Mouse (Mus musculus) liver, embryonic 12.5 days (tissue): ENCODE data around the gene Atp5f1. TPM values are rescaled to one million over a fixed set of nuclear protein-coding genes. Genes with fewer than 3 reads are reported as not detected.
A peak's percentile ranks its signal among the peaks of the same experiment; 100 is the strongest.
"Not testable (repeated sequence)": the region's sequence is repeated elsewhere in the genome, so short reads cannot be mapped to it uniquely, and the experiment has no call there.

Source experiments
- ATAC-seq: fragments of 200-750 bp; cut with Nextera tagmentation; 2 replicates; pipeline ENCODE4 v1.8.0; 2017; ENCODE audit warnings: moderate number of reproducible peaks, mild to moderate bottlenecking, moderate library complexity
- H3K27ac ChIP-seq: fragments of 300-500 bp; sonication (generic); 2 replicates; pipeline ENCODE4 v1.5.1; 2016; ENCODE audit warnings: mild to moderate bottlenecking
- H3K27me3 ChIP-seq: fragments of 300-500 bp; sonication (generic); replicated peaks from 2 replicates; pipeline ENCODE4 v1.6.1; 2016; ENCODE audit warnings: mild to moderate bottlenecking, moderate library complexity
- H3K36me3 ChIP-seq: fragments of 300-500 bp; sonication (generic); 2 replicates; pipeline ENCODE4 v1.6.1; 2016; ENCODE audit warnings: mild to moderate bottlenecking, moderate library complexity
- H3K4me1 ChIP-seq: fragments of 300-500 bp; sonication (generic); 2 replicates; pipeline ENCODE4 v1.6.1; 2016
- H3K4me2 ChIP-seq: fragments of 300-500 bp; sonication (generic); 2 replicates; pipeline ENCODE4 v1.6.1; 2016; ENCODE audit warnings: mild to moderate bottlenecking, moderate library complexity
- H3K4me3 ChIP-seq: fragments of 300-500 bp; sonication (generic); 2 replicates; pipeline ENCODE4 v1.5.1; 2016; ENCODE audit warnings: mild to moderate bottlenecking, moderate library complexity
- H3K9ac ChIP-seq: fragments of 300-500 bp; sonication (generic); 2 replicates; pipeline ENCODE4 v1.6.1; 2016; ENCODE audit warnings: mild to moderate bottlenecking, moderate library complexity
- H3K9me3 ChIP-seq: fragments of 300-500 bp; sonication (generic); replicated peaks from 2 replicates; pipeline ENCODE4 v1.6.1; 2016; ENCODE audit warnings: mild to moderate bottlenecking, moderate library complexity
- WGBS: fragments of 180-500 bp; shearing (Covaris S2); methylation state at CpG from one replicate; pipeline ENCODE4 v1.1.7; 2016; ENCODE audit not compliant: insufficient replicate concordance; 5-methylcytosine and 5-hydroxymethylcytosine counted together
- polyA plus RNA-seq: library from polyadenylated mRNA; unstranded; fragments of >200 nt; fragmentation: Nextera tagmentation; extraction: Ambion mirVana; gene quantifications from 2 replicates; pipeline ENCODE4 v1.2.1, GENCODE M21; 2016

The Atp5f1 gene
- polyA plus RNA-seq, result 368 TPM in 2 replicates

DNA sequence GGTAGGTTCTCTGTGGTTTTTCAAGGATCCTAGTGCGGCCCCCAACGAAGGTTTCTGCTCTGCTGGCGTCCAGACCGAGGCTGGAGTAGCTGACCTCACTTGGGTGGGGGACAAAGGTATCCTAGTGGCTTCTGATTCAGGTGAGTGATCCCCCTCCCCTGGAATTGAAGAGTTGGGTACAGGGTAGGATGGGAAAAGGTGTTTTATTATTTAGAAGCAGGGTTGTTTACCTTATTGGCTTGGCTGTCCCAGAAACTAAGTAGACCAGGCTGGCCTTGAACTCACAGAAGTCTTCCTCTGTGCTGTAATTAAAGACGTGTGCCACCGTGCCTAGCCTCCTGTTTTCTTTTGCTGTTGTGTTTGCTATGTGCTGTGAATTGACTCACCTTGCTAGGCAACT, at the start of gene Atp5f1:
Gene Atp5f1 (minus strand): TSS at position 101 of the 400 bp plus-strand sequence.
- H3K36me3 ChIP-seq, result peaks cover 64% of the 10 kb centered on the region
- ATAC-seq, result no peak
- 5% methylated on average over 6 of the region's 6 CpGs for WGBS

DNA sequence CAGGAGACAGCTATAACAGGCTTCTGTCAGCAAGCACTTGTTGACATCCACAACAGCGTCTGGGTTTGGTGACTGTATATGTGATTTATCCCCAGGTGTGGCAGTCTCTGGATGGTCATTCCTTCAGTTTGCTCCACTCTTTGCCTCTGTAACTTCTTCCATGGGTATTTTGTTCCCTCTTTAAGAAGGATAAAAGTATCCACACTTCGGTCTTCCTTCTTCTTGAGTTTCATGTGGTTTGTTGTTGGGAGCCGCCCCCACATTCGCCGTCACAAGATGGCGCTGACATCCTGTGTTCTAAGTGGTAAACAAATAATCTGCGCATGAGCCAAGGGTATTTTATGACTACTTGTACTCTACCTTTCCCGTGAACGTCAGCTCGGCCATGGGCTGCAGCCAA, 43.5 kb upstream of the Atp5f1 start:
- H3K36me3 ChIP-seq, ATAC-seq, H3K27me3 ChIP-seq, H3K9ac ChIP-seq, H3K9me3 ChIP-seq, H3K4me2 ChIP-seq, H3K27ac ChIP-seq, H3K4me1 ChIP-seq, H3K4me3 ChIP-seq: not testable (repeated sequence)
- 44% methylated on average over 10 of the region's 10 CpGs for WGBS

More for the DNA sequence above, at the start of gene Atp5f1:
- Histone ChIP-seq H3K27me3 (no peaks in the 10 kb centered on the region), H3K4me3 (peak within 1 kb of the TSS; percentile 85), H3K9ac (peak within 1 kb of the TSS; percentile 94), H3K4me1 (peaks cover 39% of the 10 kb centered on the region), H3K9me3 (no peaks in the 10 kb centered on the region), H3K27ac (peak within 1 kb of the TSS; percentile 92), H3K4me2 (peak within 1 kb of the TSS; percentile 86)

DNA sequence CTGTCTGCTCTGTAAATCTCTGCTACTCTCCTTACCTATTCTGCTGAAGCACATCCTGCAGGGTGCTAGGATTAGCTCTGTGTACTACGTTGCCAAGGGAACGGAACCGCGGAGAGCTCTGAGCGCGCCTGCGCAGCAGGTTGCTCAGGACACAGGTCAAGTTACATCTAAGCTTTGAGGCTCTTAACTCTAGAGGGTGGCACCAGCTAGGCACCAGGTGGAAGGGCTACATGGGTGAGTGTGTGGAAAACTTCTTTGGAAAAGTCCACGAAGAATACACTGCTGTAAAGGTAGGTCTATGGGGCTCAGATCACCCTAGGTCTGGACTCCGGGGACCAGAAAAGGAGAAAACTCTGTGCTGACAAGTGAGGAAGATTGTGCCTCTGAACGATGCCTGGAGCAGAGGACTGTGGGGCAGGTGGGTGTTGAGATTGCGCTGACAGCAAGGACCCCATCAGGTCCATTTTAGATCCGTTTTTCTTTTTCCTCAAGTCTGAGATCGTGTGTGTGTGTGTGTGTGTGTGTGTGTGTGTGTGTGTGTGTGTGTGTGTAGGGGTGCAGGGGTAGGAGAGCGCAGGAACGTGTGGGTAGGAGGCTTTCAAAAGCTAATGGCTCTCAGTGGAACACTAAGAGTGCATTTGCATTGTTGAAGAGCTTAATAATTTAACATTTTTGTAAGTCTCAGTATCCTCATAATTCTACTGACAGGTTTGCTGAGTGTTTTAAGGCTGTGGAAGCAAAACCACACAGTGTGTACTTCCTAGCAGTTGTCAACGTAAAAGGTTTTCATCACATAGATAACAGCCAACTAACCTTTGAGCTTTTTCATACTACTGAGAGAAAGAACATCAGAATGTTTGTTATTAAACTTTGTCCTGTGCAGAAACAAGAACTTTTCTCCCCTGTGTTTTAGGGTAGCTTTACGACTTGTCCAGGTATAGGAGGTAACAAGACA, 41.8 kb upstream of the Atp5f1 start:
- Histone ChIP-seq H3K4me3 (no peak overlapping the region), H3K36me3 (no peaks in the 10 kb centered on the region), H3K9ac (no peak overlapping the region), H3K4me1 (no peaks in the 10 kb centered on the region), H3K9me3 (no peaks in the 10 kb centered on the region), H3K4me2 (peak overlapping the region; percentile 23; the same call in 1 of the 2 replicates), H3K27me3 (no peaks in the 10 kb centered on the region; the same call in 1 of the 2 replicates), H3K27ac (no peak overlapping the region)
- 18% methylated on average over 17 of the region's 17 CpGs for WGBS
- peak; percentile 55; the same call in 1 of the 2 replicates for ATAC-seq

DNA sequence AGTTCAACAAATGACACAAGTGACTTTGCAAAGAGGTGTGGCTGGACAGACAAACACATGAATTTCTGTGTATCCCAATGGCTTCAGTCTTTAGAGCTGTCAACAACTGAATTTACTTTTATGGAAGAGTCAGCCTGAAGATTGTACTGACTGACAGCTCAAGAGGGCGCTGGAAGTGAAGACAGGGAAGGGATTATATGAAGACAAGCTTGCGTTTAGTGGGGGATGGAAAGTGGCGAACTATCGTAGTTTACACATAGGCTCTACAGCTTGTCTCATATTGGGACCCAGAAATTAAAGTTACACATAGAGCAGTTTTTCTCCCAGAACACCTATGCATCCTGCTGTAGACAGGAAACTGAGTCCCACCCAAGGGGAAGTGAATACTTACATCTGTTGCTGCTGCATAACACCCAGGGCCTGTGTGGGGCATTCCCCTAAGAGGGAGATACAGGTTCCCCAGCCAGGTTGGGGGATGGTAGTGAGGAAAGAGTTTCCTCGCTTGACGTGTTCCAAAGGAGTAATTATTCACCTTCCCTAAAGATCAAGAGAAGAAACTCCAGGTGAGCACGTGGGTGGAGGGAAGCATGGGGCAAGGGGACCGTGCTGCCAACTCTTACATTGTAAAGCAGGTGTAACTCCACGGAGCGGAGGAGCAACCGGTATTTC, 40.9 kb upstream of the Atp5f1 start:
- H3K27me3 ChIP-seq, result no peaks in the 10 kb centered on the region; the same call in 1 of the 2 replicates
- H3K9ac ChIP-seq, result no peak overlapping the region
- no peaks in the 10 kb centered on the region for H3K9me3 ChIP-seq
- H3K36me3 ChIP-seq, result no peaks in the 10 kb centered on the region
- 22% methylated on average over 11 of the region's 11 CpGs for WGBS
- H3K4me3 ChIP-seq, result no peak overlapping the region
- peak overlapping the region; percentile 23; the same call in 1 of the 2 replicates for H3K4me2 ChIP-seq
- H3K4me1 ChIP-seq, result no peaks in the 10 kb centered on the region
- no peak for ATAC-seq
- no peak overlapping the region for H3K27ac ChIP-seq

DNA sequence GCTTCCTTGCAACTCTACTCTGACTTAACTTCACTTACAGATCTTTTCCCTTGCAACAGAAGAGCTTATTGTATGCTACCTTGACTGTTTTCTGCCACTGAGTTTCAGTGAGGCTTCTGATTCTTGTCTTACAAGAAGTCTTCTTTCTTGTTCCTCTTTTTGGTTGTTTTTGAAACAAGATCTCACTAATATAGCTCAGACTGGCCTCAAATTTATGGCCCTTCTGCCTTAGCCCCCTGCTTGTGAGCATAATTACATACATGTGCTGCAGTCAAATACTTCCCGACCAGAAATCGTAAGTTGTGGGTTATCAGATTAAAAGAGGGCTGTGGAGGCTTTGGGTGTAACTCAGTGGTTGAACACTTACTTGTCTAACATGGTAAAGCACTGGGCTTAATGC, 34.8 kb upstream of the Atp5f1 start:
- H3K4me3 ChIP-seq, result no peak overlapping the region
- H3K4me2 ChIP-seq, result no peak overlapping the region
- no peaks in the 10 kb centered on the region for H3K27me3 ChIP-seq
- H3K27ac ChIP-seq, result no peak overlapping the region
- no peaks in the 10 kb centered on the region for H3K36me3 ChIP-seq
- ATAC-seq, result no peak
- no peaks in the 10 kb centered on the region for H3K9me3 ChIP-seq
- no peak overlapping the region for H3K9ac ChIP-seq
- 44% methylated on average over 2 of the region's 2 CpGs for WGBS
- no peaks in the 10 kb centered on the region for H3K4me1 ChIP-seq

DNA sequence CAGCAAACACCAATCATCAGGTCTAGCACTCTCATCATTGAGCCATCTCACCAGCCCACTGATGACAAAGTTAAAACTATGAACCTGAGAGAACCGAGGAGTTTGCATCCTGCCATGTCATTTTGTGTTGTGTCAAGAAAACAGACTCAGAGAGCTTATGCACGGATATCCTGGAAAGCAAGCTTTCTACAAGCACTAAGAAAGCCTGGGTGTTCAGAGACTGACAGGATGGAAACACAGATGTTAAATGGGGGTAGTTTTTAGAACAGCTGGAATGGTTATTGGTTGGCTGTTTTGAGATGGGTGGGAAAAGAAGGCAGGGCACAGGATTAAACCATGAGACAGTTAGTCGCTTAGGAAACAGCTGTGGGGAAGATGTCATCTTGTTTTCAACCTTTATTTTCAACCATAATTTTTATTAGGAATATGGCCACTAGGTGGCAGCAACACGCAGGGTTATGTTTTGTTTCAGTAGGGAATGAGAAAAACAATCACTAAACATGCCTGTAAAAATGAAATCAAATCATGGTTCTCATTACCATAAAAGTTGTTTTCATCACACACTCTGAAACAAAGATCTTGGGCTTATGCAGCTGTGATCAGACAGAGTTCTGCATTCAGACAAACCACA, 31.9 kb upstream of the Atp5f1 start:
- no peak for ATAC-seq
- Histone ChIP-seq H3K4me2 (no peak overlapping the region), H3K9ac (no peak overlapping the region), H3K9me3 (no peaks in the 10 kb centered on the region), H3K27me3 (no peaks in the 10 kb centered on the region), H3K4me3 (no peak overlapping the region), H3K36me3 (no peaks in the 10 kb centered on the region), H3K27ac (no peak overlapping the region), H3K4me1 (no peaks in the 10 kb centered on the region)
- WGBS, result 26% methylated on average over 4 of the region's 4 CpGs

DNA sequence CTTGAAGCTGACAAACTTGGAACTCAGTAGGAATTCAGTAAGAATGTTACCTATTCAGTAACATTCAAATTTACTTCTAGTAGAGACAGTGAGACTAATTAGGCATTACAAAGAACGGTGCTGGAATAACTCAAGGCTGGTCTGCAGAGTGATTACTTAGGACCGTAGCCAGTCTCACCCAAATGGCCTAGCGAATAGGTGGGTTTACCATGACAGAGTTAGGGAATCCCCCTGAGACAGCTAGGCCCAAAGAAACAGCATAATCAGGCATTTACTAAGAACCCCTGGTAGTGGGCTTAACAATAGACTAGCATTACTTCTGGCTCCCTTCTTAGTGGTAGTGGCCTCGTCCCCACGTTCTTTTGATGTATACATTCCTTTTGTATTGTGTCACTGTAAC, 29.7 kb upstream of the Atp5f1 start:
- not testable (repeated sequence) for H3K4me1 ChIP-seq

DNA sequence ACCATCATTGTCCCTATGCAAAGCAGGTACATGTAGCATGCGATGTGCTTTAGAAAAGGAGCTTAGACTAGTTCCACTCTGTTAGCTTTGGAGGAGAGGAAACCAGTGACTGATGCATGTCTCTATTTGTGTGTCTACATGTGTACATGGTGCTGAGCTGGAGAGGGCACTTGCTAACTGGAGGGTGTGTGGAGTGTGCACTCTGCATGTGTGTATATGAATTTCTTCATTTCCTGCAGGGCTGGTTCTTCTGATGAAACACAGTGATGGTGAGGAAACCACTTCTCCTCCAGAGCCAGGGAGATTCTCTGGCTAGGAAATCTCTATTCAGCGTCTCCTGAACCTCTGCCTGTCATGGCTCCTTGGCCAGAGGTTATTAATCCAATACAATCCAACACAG, 14.3 kb upstream of the Atp5f1 start:
- Histone ChIP-seq H3K9me3 (no peaks in the 10 kb centered on the region), H3K9ac (no peak overlapping the region), H3K4me1 (no peaks in the 10 kb centered on the region), H3K27ac (no peak overlapping the region), H3K4me3 (no peak overlapping the region), H3K4me2 (no peak overlapping the region), H3K27me3 (no peaks in the 10 kb centered on the region), H3K36me3 (peaks cover 15% of the 10 kb centered on the region)
- no peak for ATAC-seq
- 74% methylated on average over 2 of the region's 2 CpGs for WGBS

More for the DNA sequence above, 29.7 kb upstream of the Atp5f1 start:
- not testable (repeated sequence) for ATAC-seq, H3K9ac ChIP-seq, H3K36me3 ChIP-seq, H3K4me2 ChIP-seq, H3K4me3 ChIP-seq, H3K27ac ChIP-seq, H3K9me3 ChIP-seq, H3K27me3 ChIP-seq
- WGBS, result 63% methylated on average over 5 of the region's 5 CpGs

DNA sequence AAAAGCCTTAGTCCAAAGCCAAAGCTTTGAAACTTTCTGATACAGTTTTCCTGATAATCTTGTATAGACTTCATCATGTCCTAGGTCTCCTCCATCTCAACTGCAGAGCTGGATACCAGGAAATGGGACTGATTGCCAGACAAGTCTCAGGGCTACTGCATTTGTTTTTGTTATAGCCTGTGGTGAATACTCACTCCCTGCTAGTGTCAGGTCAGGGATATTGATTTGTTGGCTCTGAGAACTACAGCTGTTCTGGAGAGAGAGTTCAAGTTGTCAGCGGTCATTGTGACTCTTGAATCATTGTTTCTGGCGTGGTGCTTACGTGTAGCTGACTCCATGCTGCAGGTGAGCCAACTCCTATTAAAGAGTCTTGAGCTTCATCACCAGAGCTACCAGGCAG, 13.5 kb upstream of the Atp5f1 start, which contains the start of gene Ovgp1:
Gene Ovgp1 (plus strand): TSS at position 301 of the 400 bp plus-strand sequence.
- no peak within 1 kb of the TSS for H3K4me2 ChIP-seq
- no peak within 1 kb of the TSS for H3K4me3 ChIP-seq
- 71% methylated on average over 3 of the region's 3 CpGs for whole genome bisulfite sequencing
- H3K27me3 ChIP-seq, result no peaks in the 10 kb centered on the region
- H3K4me1 ChIP-seq, result no peaks in the 10 kb centered on the region
- ATAC-seq, result no peak
- H3K36me3 ChIP-seq, result peaks cover 22% of the 10 kb centered on the region
- H3K9ac ChIP-seq, result no peak within 1 kb of the TSS
- H3K27ac ChIP-seq, result no peak within 1 kb of the TSS
- H3K9me3 ChIP-seq, result no peaks in the 10 kb centered on the region

DNA sequence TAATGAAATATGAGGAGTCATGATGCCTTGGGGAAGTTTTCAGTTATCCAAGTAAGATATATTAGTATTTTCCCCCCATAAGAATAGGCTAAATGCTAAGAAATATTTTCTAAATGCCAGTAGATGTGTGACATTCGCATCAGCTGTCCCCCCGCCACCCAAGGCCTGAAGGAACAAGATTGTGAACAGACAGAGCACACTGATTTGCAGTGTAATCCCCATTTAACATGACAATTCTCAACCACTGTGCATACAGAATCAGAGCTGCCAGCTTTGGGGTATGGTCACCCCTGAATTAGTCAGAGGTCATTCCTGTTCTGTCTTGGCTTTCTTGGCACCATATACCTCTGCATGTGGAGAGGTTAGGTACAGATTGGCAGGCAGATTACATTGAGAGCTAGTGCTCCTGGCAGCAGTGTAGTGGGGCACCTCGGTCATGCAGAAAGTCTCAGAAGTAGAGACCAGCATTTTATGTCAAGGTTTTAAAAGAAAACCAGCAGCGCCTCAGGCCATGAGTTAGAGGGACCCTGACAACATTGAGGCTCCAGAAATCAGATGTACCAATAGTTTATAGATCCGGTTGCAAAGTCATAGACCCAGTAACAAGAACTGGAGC, 12.0 kb upstream of the Atp5f1 start:
- H3K9me3 ChIP-seq, result no peaks in the 10 kb centered on the region
- no peak for ATAC-seq
- WGBS, result 59% methylated on average over 5 of the region's 5 CpGs

DNA sequence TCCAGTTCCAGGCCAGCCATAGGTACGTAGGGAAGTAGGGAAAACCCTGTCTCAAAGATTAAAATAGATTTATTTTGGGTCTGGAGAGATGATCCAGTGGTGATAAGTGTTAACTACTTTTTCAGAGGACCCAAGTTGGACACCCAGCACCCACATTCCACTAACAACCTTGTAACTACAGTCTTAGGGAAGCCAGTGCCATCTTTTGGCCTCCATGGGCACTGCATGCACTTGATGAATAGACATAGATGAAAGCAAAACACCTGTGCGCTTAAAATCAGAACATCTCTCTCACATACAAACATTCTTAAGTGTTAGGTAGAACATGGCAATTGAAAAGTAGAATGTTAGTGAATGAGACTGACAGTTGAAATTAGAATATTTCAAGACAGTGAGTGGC, 801 bp upstream of the Atp5f1 start:
- Histone ChIP-seq H3K9ac (no peak overlapping the region), H3K4me2 (peak overlapping the region; percentile 86), H3K4me3 (peak overlapping the region; percentile 85), H3K36me3 (peaks cover 67% of the 10 kb centered on the region), H3K27ac (no peak overlapping the region), H3K4me1 (peaks cover 37% of the 10 kb centered on the region), H3K9me3 (no peaks in the 10 kb centered on the region), H3K27me3 (no peaks in the 10 kb centered on the region)
- ATAC-seq, result no peak
- WGBS, result 81% methylated on average over 2 of the region's 2 CpGs

More for the DNA sequence above, 12.0 kb upstream of the Atp5f1 start:
- Histone ChIP-seq H3K27me3 (no peaks in the 10 kb centered on the region), H3K9ac (no peak overlapping the region), H3K36me3 (peaks cover 37% of the 10 kb centered on the region), H3K4me2 (no peak overlapping the region), H3K4me3 (no peak overlapping the region), H3K4me1 (no peaks in the 10 kb centered on the region), H3K27ac (no peak overlapping the region)
